Mouse (Mus musculus): ENCODE results near the gene Samd5.

DNA sequence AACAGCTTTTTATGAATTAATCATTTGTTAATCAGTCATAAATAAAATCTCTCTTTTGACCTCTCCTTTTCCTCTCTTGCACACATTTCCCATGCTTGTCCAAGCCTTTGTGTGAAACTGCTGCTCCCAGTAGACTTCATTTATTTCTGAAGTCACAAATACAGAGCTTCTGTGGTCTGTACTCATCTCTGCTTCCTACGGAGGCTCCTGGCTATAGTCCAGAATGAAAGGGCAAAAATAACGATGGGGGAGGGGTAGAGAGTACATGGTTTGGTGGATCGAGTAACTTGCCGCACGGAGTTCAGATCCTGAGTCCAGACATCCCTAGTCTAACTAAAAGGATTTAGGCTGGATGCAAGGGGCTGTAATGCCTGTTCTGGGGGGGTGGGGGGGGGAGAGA, 3.1 kb upstream of the Samd5 start:
- TF ChIP-seq CTCF (IDR thresholded peaks at IDR 0.05; ENCODE audit: borderline replicate concordance, extremely low read depth, insufficient read depth, insufficient read length) = no peak
- TF ChIP-seq POLR2A (IDR thresholded peaks at IDR 0.05; ENCODE audit: borderline replicate concordance, extremely low read depth, insufficient read depth, insufficient read length, poor library complexity, severe bottlenecking) = no peak

Data from brain, embryonic 14.5 days (tissue).